Mouse (Mus musculus): ENCODE results near the gene Fam136a. TPM values are rescaled to one million over a fixed set of nuclear protein-coding genes. Genes with fewer than 3 reads are reported as not detected.
A peak's percentile ranks its signal among the peaks of the same experiment; 100 is the strongest.

The Fam136a gene
- total RNA-seq, 2 experiments from 2014 or later: 12.7 to 13.9 TPM

GRCm38 (mm10) chr6:86395969-86396368 is 30.5 kb downstream of the Fam136a start:
- peak; percentile 50 for ATAC-seq (ENCODE audit: poor library complexity, severe bottlenecking)

GRCm38 (mm10) chr6:86396581-86397256 is 31.3 kb downstream of the Fam136a start, which contains the start of gene Pcyox1:
Gene Pcyox1 (minus strand): TSS chr6:86397154.
- peak; percentile 80 for ATAC-seq (ENCODE audit: poor library complexity, severe bottlenecking)

- ATAC-seq (ENCODE audit: poor library complexity, severe bottlenecking): peak; percentile 11
These were observed 32.0 kb downstream of the Fam136a start for GRCm38 (mm10) chr6:86397257-86397980.

- ATAC-seq (ENCODE audit: poor library complexity, severe bottlenecking): no peak
These were observed 33.5 kb downstream of the Fam136a start for GRCm38 (mm10) chr6:86398986-86399385.

GRCm38 (mm10) chr6:86399995-86400394 is 34.5 kb downstream of the Fam136a start:
- no peak for ATAC-seq (ENCODE audit: poor library complexity, severe bottlenecking)

GRCm38 (mm10) chr6:86400972-86401371 is 35.5 kb downstream of the Fam136a start:
- ATAC-seq (ENCODE audit: poor library complexity, severe bottlenecking): peak; percentile 60

GRCm38 (mm10) chr6:86402681-86403607 is 37.5 kb downstream of the Fam136a start:
- ATAC-seq (ENCODE audit: poor library complexity, severe bottlenecking): no peak

- ATAC-seq (ENCODE audit: poor library complexity, severe bottlenecking): peak; percentile 40
These were observed 38.3 kb downstream of the Fam136a start for GRCm38 (mm10) chr6:86403728-86404099.

- ATAC-seq (ENCODE audit: poor library complexity, severe bottlenecking): peak; percentile 90
These were observed 38.8 kb downstream of the Fam136a start, which contains the start of gene Tia1 for GRCm38 (mm10) chr6:86404100-86404861. Gene Tia1 (plus strand): TSS chr6:86404219.

GRCm38 (mm10) chr6:86404996-86405395 is 39.5 kb downstream of the Fam136a start:
- no peak for ATAC-seq (ENCODE audit: poor library complexity, severe bottlenecking)

- no peak for ATAC-seq (ENCODE audit: poor library complexity, severe bottlenecking)
These were observed 40.9 kb downstream of the Fam136a start for GRCm38 (mm10) chr6:86406306-86406705.

- ATAC-seq (ENCODE audit: poor library complexity, severe bottlenecking): peak; percentile 86
These were observed 53.3 kb downstream of the Fam136a start for GRCm38 (mm10) chr6:86418711-86419110.

GRCm38 (mm10) chr6:86419239-86419638 is 53.8 kb downstream of the Fam136a start:
- peak; percentile 71 for ATAC-seq (ENCODE audit: poor library complexity, severe bottlenecking)

Other genes starting within 250 kb of the Fam136a start
- gene Tgfa, start 170.4 kb upstream of the Fam136a start, total RNA-seq (2015): not detected in 2 replicates
- not detected in 2 replicates for gene Tgfa, start 170.4 kb upstream of the Fam136a start, total RNA-seq (2017)
- 321 and 326 TPM in 2 replicates for gene Snrpg, start 5.7 kb downstream of the Fam136a start, total RNA-seq (2015)
- 25.7 and 28.4 TPM in 2 replicates for gene Snrpg, start 5.7 kb downstream of the Fam136a start, total RNA-seq (2017)
- gene Pcyox1, start 31.5 kb downstream of the Fam136a start, total RNA-seq (2015): 37.9 and 47.9 TPM in 2 replicates
- 62.6 and 84.6 TPM in 2 replicates for gene Pcyox1, start 31.5 kb downstream of the Fam136a start, total RNA-seq (2017)
- 66.4 and 69.8 TPM in 2 replicates for gene Tia1, start 38.6 kb downstream of the Fam136a start, total RNA-seq (2015)
- gene Tia1, start 38.6 kb downstream of the Fam136a start, total RNA-seq (2017): 41.0 and 67.0 TPM in 2 replicates
- not detected in 2 replicates for gene Gm44790, start 61.0 kb downstream of the Fam136a start, total RNA-seq (2015)
- gene Gm44790, start 61.0 kb downstream of the Fam136a start, total RNA-seq (2017): not detected in 2 replicates
- gene C87436, start 72.7 kb downstream of the Fam136a start, total RNA-seq (2015): 24.8 and 34.1 TPM in 2 replicates
- 23.5 and 33.1 TPM in 2 replicates for gene C87436, start 72.7 kb downstream of the Fam136a start, total RNA-seq (2017)
- 204 and 222 TPM in 2 replicates for gene Pcbp1, start 160.7 kb downstream of the Fam136a start, total RNA-seq (2015)
- gene Pcbp1, start 160.7 kb downstream of the Fam136a start, total RNA-seq (2017): 58.9 and 76.8 TPM in 2 replicates